Mouse (Mus musculus) cerebellum, adult 2 months (tissue): ENCODE measurements around the gene 2310022A10Rik.

ENCODE experiments used
- CTCF ChIP-seq: fragments of 200-500 bp; IDR thresholded peaks from 2 replicates; pipeline ENCODE4 v1.5.1; 2011; ENCODE audit warnings: low read depth, mild to moderate bottlenecking, control low read depth, low read length, moderate library complexity, borderline replicate concordance; ENCODE audit not compliant: insufficient read depth
- POLR2A ChIP-seq: fragments of 200-500 bp; IDR thresholded peaks from 2 replicates; pipeline ENCODE4 v1.6.1; 2011; ENCODE audit warnings: low read length, control low read depth, borderline replicate concordance; ENCODE audit not compliant: insufficient read depth

DNA sequence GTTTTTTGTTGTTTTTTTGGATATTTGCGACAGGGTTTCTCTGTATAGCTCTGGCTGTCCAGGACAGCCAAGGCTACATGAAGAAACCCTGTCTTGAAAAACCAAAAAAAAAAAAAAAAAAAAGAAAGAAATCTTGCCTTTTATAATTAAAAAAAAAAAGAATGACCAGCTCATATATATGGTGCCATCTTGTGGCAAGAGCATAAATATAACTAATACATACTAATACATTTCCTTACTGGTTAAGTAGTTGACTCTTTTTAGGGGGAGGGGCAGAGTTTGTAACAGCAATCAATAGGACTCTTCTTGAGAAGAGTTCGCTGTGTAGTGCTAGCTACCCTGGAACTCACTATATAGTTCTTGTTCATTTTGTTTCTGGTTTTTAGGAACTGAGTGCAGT, 34.7 kb downstream of the 2310022A10Rik start:
- TF ChIP-seq CTCF = no peak
- no peak for TF ChIP-seq POLR2A
